Mouse (Mus musculus) thymus, adult 2 months (tissue): Measurements from ENCODE around the gene Asna1. TPM values are rescaled to one million over a fixed set of nuclear protein-coding genes. Genes with fewer than 3 reads are reported as not detected.

Source experiments
- DNase-seq: peaks from one replicate; pipeline ENCODE4 v3.0.0; 2021
- H3K27ac ChIP-seq: fragments of 200-500 bp; 2 replicates; pipeline ENCODE4 v1.5.1; 2012; ENCODE audit warnings: low read length, control low read depth; ENCODE audit not compliant: control insufficient read depth, insufficient read depth
- H3K27me3 ChIP-seq: fragments of 200-500 bp; 2 replicates; pipeline ENCODE4 v1.6.1; 2012; ENCODE audit warnings: mild to moderate bottlenecking, low read length, moderate library complexity, mixed read lengths; ENCODE audit not compliant: control insufficient read depth, insufficient read depth
- H3K36me3 ChIP-seq: fragments of 200-500 bp; 2 replicates; pipeline ENCODE4 v1.6.1; 2012; ENCODE audit warnings: mild to moderate bottlenecking, low read length, moderate library complexity; ENCODE audit not compliant: control insufficient read depth, insufficient read depth
- H3K4me1 ChIP-seq: fragments of 200-500 bp; replicated peaks from 2 replicates; pipeline ENCODE4 v1.6.1; 2012; ENCODE audit warnings: low read length; ENCODE audit not compliant: control insufficient read depth, insufficient read depth
- H3K4me3 ChIP-seq: fragments of 200-500 bp; 2 replicates; pipeline ENCODE4 v1.5.1; 2012; ENCODE audit warnings: mild to moderate bottlenecking, low read length, control low read depth, moderate library complexity; ENCODE audit not compliant: control insufficient read depth, insufficient read depth
- CTCF ChIP-seq: fragments of 200-500 bp; IDR thresholded peaks from 2 replicates; pipeline ENCODE4 v1.5.1; 2012; ENCODE audit warnings: mild to moderate bottlenecking, control low read depth, low read length, moderate library complexity, borderline replicate concordance; ENCODE audit not compliant: control insufficient read depth, poor library complexity, insufficient read depth; ENCODE audit errors: extremely low read depth
- POLR2A ChIP-seq: fragments of 200-500 bp; IDR thresholded peaks from 2 replicates; pipeline ENCODE4 v1.6.1; 2012; ENCODE audit warnings: mild to moderate bottlenecking, low read length, control low read depth, moderate library complexity; ENCODE audit not compliant: control insufficient read depth, poor library complexity, insufficient read depth; ENCODE audit errors: extremely low read depth
- WGBS: fragments of 180-500 bp; shearing (Covaris S2); methylation state at CpG from one replicate; pipeline ENCODE4 v1.1.7; 2018; 5-methylcytosine and 5-hydroxymethylcytosine counted together
- polyA plus RNA-seq: library from polyadenylated mRNA; depleted of rRNA; stranded (reverse); fragments of >200 nt; gene quantifications from 2 replicates; pipeline ENCODE4 v1.2.3, GENCODE M21; 2012; rRNA removed

The Asna1 gene
- polyA plus RNA-seq: 139 and 152 TPM in 2 replicates

DNA sequence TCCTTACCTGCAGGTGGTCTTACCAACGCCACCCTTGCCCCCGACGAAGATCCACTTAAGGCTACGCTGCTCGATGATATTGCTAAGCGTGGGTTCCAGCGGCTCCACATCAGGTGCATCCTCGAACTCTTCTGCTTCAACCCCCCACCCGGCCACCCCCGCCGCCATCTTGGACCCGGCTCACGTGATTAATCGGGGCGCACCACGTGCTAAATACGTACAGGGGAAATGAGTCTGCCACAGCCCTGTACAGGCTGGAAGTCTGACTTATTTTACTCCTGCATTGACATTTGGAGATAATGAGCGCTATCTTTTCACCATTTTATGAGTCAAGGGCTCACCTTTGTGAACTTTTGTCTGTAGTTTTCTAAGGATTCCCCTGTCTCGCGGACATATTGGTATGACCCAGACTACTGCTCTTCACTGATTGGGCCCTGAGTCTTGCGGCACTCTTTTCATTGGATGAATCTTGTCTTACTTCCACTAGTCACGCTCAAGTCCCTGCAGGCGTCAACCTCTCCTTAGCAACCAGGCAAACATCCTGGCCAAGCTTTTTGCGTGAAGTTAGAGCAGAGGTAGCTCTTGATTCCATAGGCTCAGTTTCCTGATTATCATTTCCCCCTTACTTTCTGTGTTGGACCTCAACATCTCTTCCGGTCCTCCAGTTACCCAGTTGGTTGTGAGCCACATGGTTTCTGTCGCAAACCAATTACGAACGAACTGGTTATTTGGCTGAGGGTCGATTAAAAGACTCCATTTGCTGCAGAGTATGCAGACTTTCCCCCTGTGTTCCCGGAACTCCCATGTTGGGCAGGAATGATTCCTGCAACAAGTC, at the start of gene Asna1:
TSS of gene Asna1 (minus strand) at position 184 of the 835 bp plus-strand sequence.
- Histone ChIP-seq H3K27me3 (no peaks in the 10 kb centered on the region), H3K27ac (no peak within 1 kb of the TSS; the same call in none of the 2 replicates), H3K4me1 (peaks cover 23% of the 10 kb centered on the region), H3K36me3 (peaks cover 10% of the 10 kb centered on the region; the same call in 1 of the 2 replicates), H3K4me3 (peak within 1 kb of the TSS; percentile 91)
- DNase-seq: peak; percentile 77
- 2% methylated on average over 30 of the region's 30 CpGs for WGBS
- 0 out of 2 replicates have a peak, but pooled peaks have one; percentile 24 for TF ChIP-seq POLR2A
- TF ChIP-seq CTCF: no peak

DNA sequence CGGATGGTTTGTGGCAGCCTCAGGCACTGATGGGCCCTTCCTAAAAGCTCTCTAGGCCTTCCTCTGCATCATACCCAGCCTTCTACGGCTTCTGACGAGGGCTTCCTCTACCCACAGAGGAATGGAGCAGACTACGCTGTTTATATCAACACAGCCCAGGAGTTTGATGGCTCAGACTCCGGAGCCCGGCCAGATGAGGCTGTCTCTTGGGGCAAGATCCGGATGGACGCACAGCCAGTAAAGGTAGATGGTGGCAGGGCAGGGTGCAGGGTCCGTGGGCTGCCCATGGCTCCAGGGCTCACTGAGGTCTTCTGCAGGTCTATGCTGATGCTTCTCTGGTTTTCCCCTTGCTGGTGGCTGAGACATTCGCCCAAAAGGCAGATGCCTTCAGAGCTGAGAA, 49.5 kb upstream of the Asna1 start:
- TF ChIP-seq CTCF (no peak), POLR2A (no peak)
- no peak overlapping the region for H3K27ac ChIP-seq
- 98% methylated on average over 10 of the region's 10 CpGs for WGBS
- peaks cover 12% of the 10 kb centered on the region for H3K4me1 ChIP-seq
- no peaks in the 10 kb centered on the region for H3K27me3 ChIP-seq
- DNase-seq: no peak
- no peak overlapping the region for H3K4me3 ChIP-seq
- peaks cover 13% of the 10 kb centered on the region; the same call in 1 of the 2 replicates for H3K36me3 ChIP-seq

DNA sequence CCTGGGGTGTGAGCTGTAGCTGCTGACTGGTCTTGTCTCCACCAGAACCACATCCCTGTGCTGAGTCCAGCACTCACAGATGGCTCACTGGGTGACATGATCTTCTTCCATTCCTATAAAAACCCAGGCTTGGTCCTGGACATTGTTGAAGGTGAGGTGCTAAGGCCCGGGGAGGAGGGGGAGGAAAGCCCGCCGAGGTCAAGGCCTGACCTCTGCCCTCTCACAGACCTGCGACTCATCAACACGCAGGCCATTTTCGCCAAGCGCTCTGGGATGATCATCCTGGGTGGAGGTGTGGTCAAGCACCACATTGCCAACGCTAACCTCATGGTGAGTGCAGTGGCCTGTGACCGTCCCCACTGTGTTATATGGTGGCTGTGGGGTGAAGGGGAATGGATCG, 49.1 kb upstream of the Asna1 start:
- no peak overlapping the region for H3K4me3 ChIP-seq
- 95% methylated on average over 10 of the region's 10 CpGs for WGBS
- no peak for TF ChIP-seq POLR2A
- TF ChIP-seq CTCF: no peak
- no peak for DNase-seq
- H3K27me3 ChIP-seq: no peaks in the 10 kb centered on the region
- peaks cover 10% of the 10 kb centered on the region for H3K4me1 ChIP-seq
- H3K36me3 ChIP-seq: peaks cover 13% of the 10 kb centered on the region; the same call in 1 of the 2 replicates
- H3K27ac ChIP-seq: no peak overlapping the region

DNA sequence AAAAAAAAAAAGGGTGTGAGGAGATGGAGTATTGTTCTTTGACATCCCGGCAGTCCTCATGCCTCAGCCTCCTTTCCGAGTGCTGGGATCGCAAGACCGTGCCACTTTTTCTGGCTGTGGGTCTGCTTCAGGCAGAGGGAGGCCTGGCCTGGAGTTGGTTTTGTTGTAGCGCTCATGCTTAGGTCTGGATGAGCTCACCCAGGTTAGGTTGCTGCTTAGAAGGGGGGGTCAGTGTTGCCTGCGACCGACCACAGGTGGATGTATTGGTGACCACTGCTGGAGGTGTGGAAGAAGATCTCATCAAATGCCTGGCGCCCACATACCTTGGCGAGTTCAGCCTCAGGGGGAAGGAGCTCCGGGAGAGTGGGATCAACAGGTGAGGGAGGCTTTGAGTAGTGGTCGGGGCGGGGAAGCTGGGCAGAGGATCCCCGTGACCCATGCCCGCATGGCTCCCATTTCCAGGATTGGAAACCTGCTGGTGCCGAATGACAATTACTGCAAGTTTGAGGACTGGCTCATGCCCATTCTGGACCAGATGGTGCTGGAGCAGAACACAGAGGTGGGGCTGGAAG, 48.0 kb upstream of the Asna1 start:
- H3K27me3 ChIP-seq: no peaks in the 10 kb centered on the region
- no peak for TF ChIP-seq CTCF
- TF ChIP-seq POLR2A: no peak

DNA sequence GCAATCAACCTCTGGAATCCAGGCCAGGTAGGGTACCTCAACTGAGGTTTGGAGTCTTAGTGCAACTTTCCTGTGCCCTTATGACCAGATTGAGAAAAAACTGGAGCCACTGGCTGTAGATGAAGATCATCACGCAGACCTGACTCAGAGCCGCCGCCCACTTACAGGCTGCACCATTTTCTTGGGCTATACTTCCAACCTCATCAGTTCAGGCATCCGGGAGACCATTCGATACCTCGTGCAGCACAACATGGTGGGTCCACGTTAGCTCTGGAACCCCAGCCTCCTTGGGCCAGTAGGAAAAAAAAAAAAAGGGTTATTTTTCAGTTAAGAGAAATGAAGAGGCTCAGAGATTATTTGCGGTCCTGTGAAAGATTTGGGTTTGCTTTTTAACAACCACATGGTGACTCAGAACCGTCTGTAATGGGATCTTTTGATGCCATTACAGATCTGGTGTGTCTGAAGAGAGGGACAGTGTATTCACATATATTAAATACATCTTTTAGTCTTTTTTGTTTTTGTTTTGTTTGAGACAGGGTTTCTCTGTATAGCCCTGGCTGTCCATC, 47.4 kb upstream of the Asna1 start:
- WGBS: 50% methylated on average over 9 of the region's 9 CpGs
- Histone ChIP-seq H3K4me1 (peaks cover 10% of the 10 kb centered on the region), H3K36me3 (peaks cover 13% of the 10 kb centered on the region; the same call in 1 of the 2 replicates), H3K27me3 (no peaks in the 10 kb centered on the region), H3K27ac (peak overlapping the region; percentile 17; the same call in 1 of the 2 replicates), H3K4me3 (peak overlapping the region; percentile 86)
- TF ChIP-seq POLR2A (no peak), CTCF (no peak)
- no peak for DNase-seq

More for the DNA sequence above, 48.0 kb upstream of the Asna1 start:
- Histone ChIP-seq H3K4me3 (no peak overlapping the region), H3K27ac (no peak overlapping the region), H3K4me1 (peaks cover 10% of the 10 kb centered on the region), H3K36me3 (peaks cover 13% of the 10 kb centered on the region; the same call in 1 of the 2 replicates)
- 96% methylated on average over 15 of the region's 15 CpGs for WGBS
- DNase-seq: no peak
